In the genomic region with DNA sequence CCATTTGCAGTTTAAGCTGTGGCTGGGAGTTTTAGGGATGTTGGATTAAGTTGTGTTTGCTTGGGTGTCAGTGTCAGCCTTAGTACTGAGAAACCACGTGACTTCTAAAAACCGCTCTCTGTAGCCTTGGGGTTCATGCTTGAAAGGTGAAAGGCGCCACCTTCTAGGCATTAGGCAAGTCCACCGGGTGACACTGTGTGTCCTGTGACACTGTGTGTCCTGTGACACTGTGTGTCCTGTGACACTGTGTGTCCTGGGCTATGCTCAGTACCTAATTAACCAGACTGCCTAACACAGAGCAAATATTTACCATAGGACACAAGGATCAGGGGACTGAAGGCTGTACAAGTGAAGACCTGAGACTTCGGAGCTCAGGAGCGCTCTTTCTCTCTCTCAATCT, we compare ENCODE assay signal across 15 mouse cellular contexts. TPM values are rescaled to one million over a fixed set of nuclear protein-coding genes. Genes with fewer than 3 reads are reported as not detected.
"Had no signal": no experiment of that assay in that cellular context is flagged by ENCODE, and none has a peak within 500 bp of the region (broad histone marks: within the 10 kb centered on the region; RNA-seq: fewer than 3 reads in every experiment).

No protein-coding gene starts in this region.

- H3K27ac ChIP-seq: layer of hippocampus, adult 2 months; limb, embryonic 12.5 days; liver, embryonic 13.5 days; macrophage; midbrain, embryonic 15.5 days; neural tube, embryonic 12.5 days; stomach, postnatal 0 days had no signal

- H3K36me3 ChIP-seq: limb, embryonic 12.5 days; midbrain, embryonic 15.5 days; neural tube, embryonic 12.5 days had no signal

- H3K9me3 ChIP-seq: limb, embryonic 12.5 days; liver, embryonic 13.5 days; midbrain, embryonic 15.5 days; neural tube, embryonic 12.5 days had no signal

- H3K4me2 ChIP-seq: limb, embryonic 12.5 days; midbrain, embryonic 11.5 days; midbrain, embryonic 15.5 days; neural tube, embryonic 12.5 days had no signal

- ATAC-seq: midbrain, embryonic 15.5 days had no signal

- H3K27me3 ChIP-seq: neural tube, embryonic 12.5 days had no signal

- H3K4me3 ChIP-seq: layer of hippocampus, adult 2 months; megakaryocyte, embryonic 14.5 days; midbrain, embryonic 15.5 days; neural tube, embryonic 12.5 days had no signal

- H3K9ac ChIP-seq: limb, embryonic 12.5 days; liver, embryonic 13.5 days; midbrain, embryonic 15.5 days; neural tube, embryonic 12.5 days had no signal

- DNase-seq: kidney, postnatal 10 days; kidney, postnatal 4 days; liver, embryonic 13.5 days; lung, adult 2 months; lung, postnatal 10 days; thymus, postnatal 14 days had no signal

RNA-seq across cellular contexts. Expression of a gene that starts 38.8 kb away (rescaled TPM):
- polyA plus RNA-seq: kidney, embryonic 14.5 days; limb, embryonic 12.5 days; liver, embryonic 13.5 days; macrophage; midbrain, embryonic 11.5 days; neural tube, embryonic 12.5 days had no signal
